Mouse (Mus musculus) embryonic facial prominence, embryonic 11.5 days (tissue): ENCODE measurements around the gene Isl1. TPM values are rescaled to one million over a fixed set of nuclear protein-coding genes. Genes with fewer than 3 reads are reported as not detected.

ENCODE experiments used
- ATAC-seq: fragments of 200-750 bp; cut with Nextera tagmentation; replicated peaks from 2 replicates; pipeline ENCODE4 v1.8.0; 2017; ENCODE audit warnings: low read depth; ENCODE audit not compliant: insufficient number of reproducible peaks, low FRiP score, low TSS enrichment
- DNase-seq: peaks from one replicate; pipeline ENCODE4 v3.0.0-alpha.2; 2015; ENCODE audit warnings: low spot score
- H3K27ac ChIP-seq: fragments of 300-500 bp; sonication (generic); replicated peaks from 2 replicates; pipeline ENCODE4 v1.5.1; 2014; ENCODE audit warnings: mild to moderate bottlenecking, low read depth, low read length, control low read depth
- H3K27me3 ChIP-seq: fragments of 300-500 bp; sonication (generic); 2 replicates; pipeline ENCODE4 v1.6.1; 2014; ENCODE audit warnings: mild to moderate bottlenecking, low read length, moderate library complexity, mixed read lengths; ENCODE audit not compliant: control insufficient read depth, insufficient read depth
- H3K36me3 ChIP-seq: fragments of 300-500 bp; sonication (generic); replicated peaks from 2 replicates; pipeline ENCODE4 v1.6.1; 2014; ENCODE audit warnings: low read depth, mild to moderate bottlenecking, low read length, moderate library complexity, mixed read lengths; ENCODE audit not compliant: control insufficient read depth, insufficient read depth
- H3K4me1 ChIP-seq: fragments of 300-500 bp; sonication (generic); 2 replicates; pipeline ENCODE4 v1.6.1; 2014; ENCODE audit warnings: low read length, mixed read lengths; ENCODE audit not compliant: control insufficient read depth, insufficient read depth
- H3K4me2 ChIP-seq: fragments of 300-500 bp; sonication (generic); 2 replicates; pipeline ENCODE4 v1.6.1; 2014; ENCODE audit warnings: low read depth, mild to moderate bottlenecking, control low read depth, low read length, moderate library complexity
- H3K4me3 ChIP-seq: fragments of 300-500 bp; sonication (generic); 2 replicates; pipeline ENCODE4 v1.5.1; 2014; ENCODE audit warnings: low read depth, low read length, control low read depth
- H3K9ac ChIP-seq: fragments of 300-500 bp; sonication (generic); replicated peaks from 2 replicates; pipeline ENCODE4 v1.6.1; 2014; ENCODE audit warnings: mild to moderate bottlenecking, control low read depth, low read length
- H3K9me3 ChIP-seq: fragments of 300-500 bp; sonication (generic); replicated peaks from 2 replicates; pipeline ENCODE4 v1.6.1; 2016; ENCODE audit warnings: mild to moderate bottlenecking, low read length, inconsistent platforms, mixed read lengths; ENCODE audit not compliant: control insufficient read depth
- WGBS: fragments of 180-500 bp; shearing (Covaris S2); extraction: QIAGEN DNeasy Blood & Tissue Kit; methylation state at CpG from one replicate; pipeline ENCODE4 v1.1.7; 2014; 5-methylcytosine and 5-hydroxymethylcytosine counted together
- polyA plus RNA-seq: library from polyadenylated mRNA; unstranded; fragments of >200 nt; fragmentation: Nextera tagmentation; extraction: Ambion mirVana; gene quantifications from 2 replicates; pipeline ENCODE4 v1.2.1, GENCODE M21; 2014

Gene Isl1
- polyA plus RNA-seq, result 58.0 and 73.1 TPM in 2 replicates

DNA sequence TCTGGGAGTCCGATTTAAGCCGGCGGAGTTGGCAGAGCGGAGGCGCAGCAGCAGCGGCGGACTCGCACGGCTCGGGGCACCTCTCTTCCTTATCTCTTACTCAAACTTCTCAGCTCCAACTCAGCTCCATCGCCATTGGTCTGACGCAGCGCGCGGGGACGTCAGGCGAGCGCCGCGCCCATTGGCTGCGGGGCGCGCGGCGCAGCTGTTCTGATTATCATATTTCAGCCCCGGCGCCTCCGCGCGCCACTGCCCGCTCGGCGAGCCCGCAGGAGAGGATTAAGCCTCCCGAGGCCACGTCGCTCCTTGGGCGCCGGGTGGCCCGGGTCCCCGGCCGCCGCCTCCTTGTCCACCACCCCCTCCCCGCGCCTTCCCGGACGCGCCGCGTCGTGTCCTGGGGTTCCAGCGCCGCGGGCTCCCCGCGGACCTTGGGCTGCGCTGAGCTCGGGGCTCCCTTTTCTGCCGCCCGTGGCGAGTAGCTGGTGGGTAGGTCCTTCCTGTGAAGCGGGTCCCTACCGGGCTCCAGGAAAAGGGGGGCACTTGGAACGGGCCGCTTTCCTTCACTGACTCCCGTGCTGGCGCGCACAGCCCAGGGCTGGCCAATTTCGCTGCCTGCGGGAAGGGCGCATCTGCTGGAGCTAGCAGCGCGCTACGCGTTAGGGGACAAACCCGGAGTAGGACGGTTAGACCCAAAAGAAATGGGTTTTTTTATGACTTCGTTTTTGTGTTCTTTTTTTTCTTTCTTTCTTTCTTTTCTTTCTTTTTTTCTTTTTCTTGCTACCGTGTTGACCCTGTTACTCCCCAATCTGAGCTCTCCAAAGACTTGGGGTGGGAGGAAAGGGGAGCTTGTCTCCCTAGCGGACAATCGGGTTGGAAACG is at the start of gene Isl1:
Gene Isl1 (minus strand): TSS at position 106 of the 879 bp plus-strand sequence.
- peak within 1 kb of the TSS; percentile 62 for H3K9ac ChIP-seq
- peak; percentile 91 for DNase-seq
- ATAC-seq, result peak; percentile 91
- WGBS, result under 1% methylated on average over 79 of the region's 82 CpGs
- H3K4me2 ChIP-seq, result peak within 1 kb of the TSS; percentile 96
- H3K4me3 ChIP-seq, result peak within 1 kb of the TSS; percentile 59
- H3K4me1 ChIP-seq, result no peaks in the 10 kb centered on the region; the same call in 1 of the 2 replicates
- H3K9me3 ChIP-seq, result no peaks in the 10 kb centered on the region
- H3K27me3 ChIP-seq, result peaks cover 32% of the 10 kb centered on the region
- H3K27ac ChIP-seq, result peak within 1 kb of the TSS; percentile 52; the same call in 1 of the 2 replicates
- no peaks in the 10 kb centered on the region for H3K36me3 ChIP-seq

DNA sequence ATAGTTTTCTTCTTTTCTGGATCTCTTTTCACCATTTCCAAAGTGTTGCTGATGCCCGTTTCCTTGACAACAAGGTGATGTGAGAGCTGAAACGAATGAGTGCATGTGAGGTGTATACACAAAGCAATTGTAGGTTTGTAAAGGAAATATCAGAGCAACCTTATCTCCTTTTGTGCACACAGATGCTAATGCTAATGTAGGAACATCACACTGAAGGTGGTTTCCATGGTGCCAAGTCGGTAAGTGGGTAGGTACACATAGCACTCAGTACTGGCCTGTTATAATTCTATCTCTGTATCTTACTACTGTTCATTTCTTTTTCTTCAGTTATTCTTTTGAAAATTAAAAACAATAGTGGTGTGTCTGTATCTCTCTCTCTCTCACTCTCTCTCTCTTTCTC is 26.3 kb upstream of the Isl1 start:
- no peaks in the 10 kb centered on the region for H3K27me3 ChIP-seq

DNA sequence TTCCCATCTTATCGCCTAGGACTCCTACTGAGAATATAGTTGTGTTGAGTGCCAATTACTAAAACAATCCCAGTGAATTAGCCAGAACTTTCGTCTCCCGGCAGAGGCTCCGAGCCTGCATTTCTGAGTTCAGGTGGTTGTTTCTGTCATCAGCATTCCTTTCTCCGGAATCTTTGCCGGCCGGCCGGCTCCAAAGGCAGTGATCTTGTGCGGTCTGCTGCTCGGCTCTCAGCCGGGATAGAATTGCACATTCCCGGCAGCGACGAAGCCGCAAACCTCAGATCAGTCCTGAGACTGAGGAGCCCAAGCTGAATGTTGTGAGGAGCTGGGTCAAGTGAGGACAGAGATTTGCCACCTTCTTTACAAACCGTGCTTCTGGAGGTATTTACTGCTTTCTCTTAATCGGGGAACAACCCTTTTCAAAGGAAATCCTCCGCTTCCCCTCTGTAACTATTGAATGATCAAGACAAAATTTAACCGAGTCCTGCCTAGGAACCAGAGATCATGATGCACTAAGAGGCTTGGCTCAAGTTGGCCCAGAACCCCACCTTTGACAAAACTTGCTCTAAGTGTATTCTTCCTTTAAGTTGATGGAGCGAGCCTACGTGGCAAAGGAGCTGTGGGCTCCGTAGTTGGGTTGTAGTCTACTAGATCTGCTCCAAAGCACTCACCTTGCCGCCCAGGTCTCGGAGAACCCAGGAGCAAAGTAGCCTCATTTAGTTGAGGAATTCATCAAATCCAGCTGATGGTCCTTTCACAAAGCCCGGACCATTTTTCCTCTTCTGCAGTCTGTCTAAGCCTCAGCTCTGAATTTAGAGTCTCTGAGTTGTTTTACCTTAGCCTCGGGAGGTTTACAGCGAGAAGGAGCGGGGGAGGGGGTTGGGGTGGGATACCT is 4.4 kb upstream of the Isl1 start:
- H3K27me3 ChIP-seq, result peaks cover 22% of the 10 kb centered on the region
- H3K9me3 ChIP-seq, result no peaks in the 10 kb centered on the region
- peak overlapping the region; percentile 16; the same call in 1 of the 2 replicates for H3K4me2 ChIP-seq
- no peaks in the 10 kb centered on the region for H3K36me3 ChIP-seq
- H3K27ac ChIP-seq, result no peak overlapping the region
- WGBS, result 1% methylated on average over 28 of the region's 28 CpGs
- ATAC-seq, result no peak
- no peak overlapping the region for H3K9ac ChIP-seq
- no peak overlapping the region for H3K4me3 ChIP-seq
- H3K4me1 ChIP-seq, result no peaks in the 10 kb centered on the region; the same call in 1 of the 2 replicates
- DNase-seq, result peak; percentile 60

More for the DNA sequence above, 26.3 kb upstream of the Isl1 start:
- H3K4me3 ChIP-seq, result no peak overlapping the region
- no peaks in the 10 kb centered on the region for H3K9me3 ChIP-seq
- no peaks in the 10 kb centered on the region for H3K4me1 ChIP-seq
- H3K9ac ChIP-seq, result no peak overlapping the region
- DNase-seq (no peak), ATAC-seq (no peak)
- H3K27ac ChIP-seq, result no peak overlapping the region
- H3K4me2 ChIP-seq, result no peak overlapping the region
- 80% methylated on average over 3 of the region's 3 CpGs for WGBS
- no peaks in the 10 kb centered on the region for H3K36me3 ChIP-seq

DNA sequence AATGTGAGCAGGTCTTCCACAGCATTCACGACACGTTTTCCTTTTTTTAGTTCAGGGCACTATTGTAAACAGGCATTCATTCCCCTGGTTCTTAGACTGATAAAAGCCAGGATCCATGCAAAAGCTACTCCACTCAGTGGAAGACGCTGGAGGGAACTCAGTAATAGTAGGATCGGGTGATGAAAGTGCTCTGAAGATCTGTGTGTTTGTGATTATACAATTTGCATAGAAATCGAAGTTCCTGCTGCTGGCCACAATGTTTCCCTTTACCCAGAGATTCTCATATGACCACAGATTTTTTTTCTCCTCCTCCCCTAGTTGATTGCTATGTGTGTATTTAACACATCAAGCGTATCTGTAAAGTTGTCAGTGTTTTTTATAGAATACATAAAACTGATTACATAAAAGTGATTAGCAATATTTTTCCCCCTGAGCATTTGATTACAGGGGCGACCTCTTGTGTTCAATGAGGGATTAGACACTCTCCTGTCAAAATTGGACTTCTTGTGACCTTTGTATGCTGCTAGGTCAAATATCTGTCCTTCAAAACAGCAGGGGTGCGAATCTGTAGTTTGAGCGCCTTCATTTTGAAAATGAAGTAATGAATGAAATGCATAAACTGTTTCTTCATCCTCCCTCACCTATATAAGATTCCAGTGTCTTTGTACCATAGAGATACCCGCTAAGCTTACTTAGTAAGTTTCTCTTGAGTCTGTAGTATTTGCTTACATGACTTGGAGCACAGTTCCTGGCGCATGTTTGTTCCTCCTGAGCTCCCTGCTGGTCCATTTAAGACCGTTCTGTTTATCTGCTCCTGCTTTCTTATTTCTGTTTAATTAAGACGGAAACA is 2.6 kb upstream of the Isl1 start:
- no peaks in the 10 kb centered on the region for H3K9me3 ChIP-seq
- peaks cover 22% of the 10 kb centered on the region for H3K27me3 ChIP-seq

DNA sequence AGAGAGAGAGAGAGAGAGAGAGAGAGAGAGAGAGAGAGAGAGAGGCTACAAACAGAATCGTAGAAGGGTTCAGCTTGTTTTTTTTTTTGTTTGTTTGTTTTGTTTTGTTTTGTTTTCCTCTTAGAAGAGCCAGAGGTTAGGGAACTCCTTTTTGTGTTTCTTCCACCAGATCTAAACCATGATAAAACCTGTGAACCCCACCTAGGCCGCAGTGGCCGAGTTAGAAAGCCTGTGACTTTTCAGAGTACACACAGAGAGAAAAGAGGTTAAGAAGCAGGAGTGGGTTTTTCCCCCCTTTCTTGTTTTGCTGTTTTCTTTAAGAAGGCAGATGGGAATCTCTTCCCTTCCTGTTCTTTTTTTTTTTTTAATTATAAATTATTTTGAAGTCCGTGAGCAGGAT is 1.5 kb upstream of the Isl1 start:
- peak overlapping the region; percentile 9; the same call in 1 of the 2 replicates for H3K4me3 ChIP-seq
- DNase-seq (peak; percentile 7), ATAC-seq (no peak)
- no peak overlapping the region for H3K4me2 ChIP-seq
- H3K9ac ChIP-seq, result no peak overlapping the region
- H3K36me3 ChIP-seq, result no peaks in the 10 kb centered on the region
- H3K27me3 ChIP-seq, result peaks cover 26% of the 10 kb centered on the region
- H3K9me3 ChIP-seq, result no peaks in the 10 kb centered on the region
- H3K27ac ChIP-seq, result no peak overlapping the region
- 2% methylated on average over 4 of the region's 4 CpGs for WGBS
- H3K4me1 ChIP-seq, result no peaks in the 10 kb centered on the region; the same call in 1 of the 2 replicates

More for the DNA sequence above, 2.6 kb upstream of the Isl1 start:
- no peak overlapping the region for H3K4me2 ChIP-seq
- H3K36me3 ChIP-seq, result no peaks in the 10 kb centered on the region
- H3K27ac ChIP-seq, result no peak overlapping the region
- H3K4me3 ChIP-seq, result no peak overlapping the region
- 2% methylated on average over 13 of the region's 13 CpGs for WGBS
- DNase-seq, result peak; percentile 59
- no peak overlapping the region for H3K9ac ChIP-seq
- ATAC-seq, result no peak
- no peaks in the 10 kb centered on the region; the same call in 1 of the 2 replicates for H3K4me1 ChIP-seq

DNA sequence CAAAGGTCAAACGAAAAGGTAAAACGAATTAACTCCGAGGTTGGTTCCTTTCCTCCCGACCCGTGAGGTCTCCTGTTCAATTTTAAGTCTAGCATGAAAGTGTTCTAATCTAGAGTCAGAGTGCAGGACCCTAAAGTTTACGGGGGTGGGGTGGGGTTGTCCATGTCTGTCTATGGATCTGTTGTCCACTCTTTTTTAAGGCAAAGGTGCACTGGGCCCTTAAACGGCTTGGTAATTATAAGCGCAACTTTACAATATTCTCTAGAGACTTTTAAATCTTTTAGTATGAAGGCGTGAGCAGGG is 925 bp upstream of the Isl1 start:
- H3K27me3 ChIP-seq, result peaks cover 26% of the 10 kb centered on the region
- WGBS, result under 1% methylated on average over 9 of the region's 9 CpGs
- peak overlapping the region; percentile 62; the same call in 1 of the 2 replicates for H3K9ac ChIP-seq
- peak overlapping the region; percentile 96 for H3K4me2 ChIP-seq
- ATAC-seq, result no peak
- no peaks in the 10 kb centered on the region for H3K9me3 ChIP-seq
- H3K27ac ChIP-seq, result no peak overlapping the region
- no peak for DNase-seq
- H3K36me3 ChIP-seq, result no peaks in the 10 kb centered on the region
- peak overlapping the region; percentile 59 for H3K4me3 ChIP-seq
- H3K4me1 ChIP-seq, result no peaks in the 10 kb centered on the region; the same call in 1 of the 2 replicates

DNA sequence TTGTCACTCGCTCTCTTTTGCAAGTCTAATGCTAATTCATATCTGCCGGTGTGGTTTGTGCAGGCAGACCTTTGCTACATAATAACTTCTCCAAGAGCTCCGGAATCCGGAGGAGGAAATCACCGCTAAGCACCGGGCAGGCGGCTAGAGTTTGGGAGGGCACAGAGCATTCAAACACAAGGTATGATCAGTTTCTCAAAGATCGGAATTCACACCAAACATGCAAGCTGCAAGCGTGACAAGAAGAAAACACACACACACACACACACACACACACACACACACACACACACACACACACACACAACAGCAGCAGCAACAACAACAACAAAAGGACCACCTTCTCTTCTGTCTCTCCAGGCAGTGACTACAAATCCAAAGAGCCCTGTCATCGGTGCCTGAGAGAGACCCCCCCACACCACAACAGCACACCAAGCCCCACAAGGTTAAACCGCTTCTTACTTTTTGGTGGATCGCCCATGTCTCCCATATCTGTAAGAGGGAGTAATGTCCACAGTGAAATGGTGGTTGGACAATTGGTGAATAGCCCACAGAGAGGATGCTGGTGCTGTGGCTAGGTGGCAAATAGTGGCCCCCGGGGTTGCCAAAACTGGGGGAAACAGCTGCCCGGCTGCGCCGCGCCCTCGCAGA is 431 bp downstream of the Isl1 start:
- Histone ChIP-seq H3K36me3 (no peaks in the 10 kb centered on the region), H3K4me1 (no peaks in the 10 kb centered on the region; the same call in 1 of the 2 replicates), H3K9ac (peak overlapping the region; percentile 51), H3K27me3 (peaks cover 32% of the 10 kb centered on the region), H3K27ac (peak overlapping the region; percentile 52; the same call in 1 of the 2 replicates), H3K4me3 (peak overlapping the region; percentile 59), H3K4me2 (peak overlapping the region; percentile 96), H3K9me3 (no peaks in the 10 kb centered on the region)
- no peak for DNase-seq
- ATAC-seq, result peak; percentile 40; the same call in 1 of the 2 replicates
- 0% methylated on average over 18 of the region's 18 CpGs for WGBS
